Mouse (Mus musculus) G1E (cell line): ENCODE measurements around the gene Map4k3.

Experiments
- CTCF ChIP-seq: IDR thresholded peaks from 2 replicates; pipeline ENCODE4 v1.5.1; 2012; ENCODE audit warnings: low read depth, low read length, inconsistent platforms, mixed read lengths
- GATA1 ChIP-seq: IDR thresholded peaks from 2 replicates; pipeline ENCODE4 v1.6.1; 2012; ENCODE audit warnings: borderline replicate concordance, low read length, inconsistent platforms, mixed read lengths
- GATA2 ChIP-seq: IDR thresholded peaks from 2 replicates; pipeline ENCODE4 v1.6.1; 2012; ENCODE audit warnings: low read depth, low read length, inconsistent platforms, borderline replicate concordance
- POLR2AphosphoS5 ChIP-seq: IDR thresholded peaks from 2 replicates; pipeline ENCODE4 v1.6.1; 2012; ENCODE audit warnings: low read depth, low read length, inconsistent platforms; ENCODE audit not compliant: insufficient replicate concordance
- TAL1 ChIP-seq: conservative IDR thresholded peaks from 2 replicates; pipeline ENCODE4 v1.6.1; 2012; ENCODE audit warnings: low read depth, low read length, inconsistent platforms, mixed read lengths

- TF ChIP-seq CTCF (0 out of 2 replicates have a peak, but pooled peaks have one; percentile 32), GATA1 (no peak), TAL1 (no peak), POLR2AphosphoS5 (no peak), GATA2 (no peak)
Observed at GRCm38 (mm10) chr17:80620786-80621423, 107.4 kb downstream of the Map4k3 start.
